Mouse (Mus musculus) CD4-positive helper T cell, adult 2 months (primary cell): Measurements from ENCODE around the gene Glcci1.

Source experiments
- DNase-seq: peaks from one replicate; pipeline ENCODE4 v3.0.0-alpha.2; 2012; ENCODE audit warnings: low read depth, missing footprints, low spot score

The Glcci1 gene

GRCm38 (mm10) chr6:8509551-8509950 is at the start of gene Glcci1:
Glcci1 (plus strand) TSS chr6:8509600.
- peak; percentile 86 for DNase-seq

- DNase-seq = no peak
Observed at GRCm38 (mm10) chr6:8462447-8462846, 47.0 kb upstream of the Glcci1 start.

GRCm38 (mm10) chr6:8465388-8465787 is 44.0 kb upstream of the Glcci1 start:
- no peak for DNase-seq

- no peak for DNase-seq
Observed at GRCm38 (mm10) chr6:8465985-8466384, 43.4 kb upstream of the Glcci1 start.

- no peak for DNase-seq
Observed at GRCm38 (mm10) chr6:8467667-8468337, 41.6 kb upstream of the Glcci1 start.

- DNase-seq = no peak
Observed at GRCm38 (mm10) chr6:8469918-8470317, 39.5 kb upstream of the Glcci1 start.

- DNase-seq = no peak
Observed at GRCm38 (mm10) chr6:8472125-8472524, 37.3 kb upstream of the Glcci1 start.

GRCm38 (mm10) chr6:8472915-8473314 is 36.5 kb upstream of the Glcci1 start:
- DNase-seq = no peak

GRCm38 (mm10) chr6:8473498-8473897 is 35.9 kb upstream of the Glcci1 start:
- DNase-seq = no peak

GRCm38 (mm10) chr6:8474316-8474715 is 35.1 kb upstream of the Glcci1 start:
- DNase-seq = no peak

- no peak for DNase-seq
Observed at GRCm38 (mm10) chr6:8474820-8475219, 34.6 kb upstream of the Glcci1 start.

GRCm38 (mm10) chr6:8479176-8479575 is 30.2 kb upstream of the Glcci1 start:
- no peak for DNase-seq

- peak; percentile 42 for DNase-seq
Observed at GRCm38 (mm10) chr6:8484437-8485275, 24.7 kb upstream of the Glcci1 start.

GRCm38 (mm10) chr6:8485414-8486175 is 23.8 kb upstream of the Glcci1 start:
- peak; percentile 90 for DNase-seq

- no peak for DNase-seq
Observed at GRCm38 (mm10) chr6:8486391-8487043, 22.9 kb upstream of the Glcci1 start.

- DNase-seq = no peak
Observed at GRCm38 (mm10) chr6:8487044-8487853, 22.2 kb upstream of the Glcci1 start.

GRCm38 (mm10) chr6:8488249-8488648 is 21.2 kb upstream of the Glcci1 start:
- no peak for DNase-seq

- DNase-seq = no peak
Observed at GRCm38 (mm10) chr6:8489266-8489665, 20.1 kb upstream of the Glcci1 start.

- DNase-seq = peak; percentile 18
Observed at GRCm38 (mm10) chr6:8489938-8490585, 19.3 kb upstream of the Glcci1 start.

GRCm38 (mm10) chr6:8492248-8492647 is 17.2 kb upstream of the Glcci1 start:
- DNase-seq = no peak
